Mouse (Mus musculus) lung, adult 2 months (tissue): ENCODE data around the gene Il1b. TPM values are rescaled to one million over a fixed set of nuclear protein-coding genes. Genes with fewer than 3 reads are reported as not detected.

Source experiments
- DNase-seq: peaks from one replicate; pipeline ENCODE4 v3.0.0; 2022
- H3K4me1 ChIP-seq: fragments of 200-500 bp; 2 replicates; pipeline ENCODE4 v1.6.1; 2011; ENCODE audit warnings: low read length; ENCODE audit not compliant: control insufficient read depth, insufficient read depth
- H3K4me3 ChIP-seq: fragments of 200-500 bp; replicated peaks from 2 replicates; pipeline ENCODE3; 2011; ENCODE audit warnings: low read depth, mild to moderate bottlenecking, control low read depth, low read length; ENCODE audit errors: extremely low read depth
- CTCF ChIP-seq: fragments of 200-500 bp; IDR thresholded peaks from 2 replicates; pipeline ENCODE4 v1.5.1; 2011; ENCODE audit warnings: mild to moderate bottlenecking, low read length, control low read depth; ENCODE audit not compliant: insufficient read depth
- POLR2A ChIP-seq: fragments of 200-500 bp; IDR thresholded peaks from 2 replicates; pipeline ENCODE4 v1.6.1; 2011; ENCODE audit warnings: low read depth, mild to moderate bottlenecking, control low read depth, low read length, borderline replicate concordance; ENCODE audit errors: extremely low read depth
- WGBS: fragments of 180-500 bp; shearing (Covaris S2); methylation state at CpG from one replicate; pipeline ENCODE4 v1.1.7; 2018; 5-methylcytosine and 5-hydroxymethylcytosine counted together
- polyA plus RNA-seq: library from polyadenylated mRNA; depleted of rRNA; stranded (reverse); fragments of >200 nt; gene quantifications from 2 replicates; pipeline ENCODE4 v1.2.3, GENCODE M21; 2012

Il1b gene
- polyA plus RNA-seq, 1 experiment, result 7.1 TPM

GRCm38 (mm10) chr2:129373307-129373706, 2.4 kb upstream of the Il1b start:
- no peak for DNase-seq
- H3K4me1 ChIP-seq, result no peaks in the 10 kb centered on the region
- H3K4me3 ChIP-seq, result no peak overlapping the region
- TF ChIP-seq CTCF (no peak), POLR2A (no peak)
- WGBS, result 68% methylated on average over 4 of the region's 4 CpGs

DNA sequence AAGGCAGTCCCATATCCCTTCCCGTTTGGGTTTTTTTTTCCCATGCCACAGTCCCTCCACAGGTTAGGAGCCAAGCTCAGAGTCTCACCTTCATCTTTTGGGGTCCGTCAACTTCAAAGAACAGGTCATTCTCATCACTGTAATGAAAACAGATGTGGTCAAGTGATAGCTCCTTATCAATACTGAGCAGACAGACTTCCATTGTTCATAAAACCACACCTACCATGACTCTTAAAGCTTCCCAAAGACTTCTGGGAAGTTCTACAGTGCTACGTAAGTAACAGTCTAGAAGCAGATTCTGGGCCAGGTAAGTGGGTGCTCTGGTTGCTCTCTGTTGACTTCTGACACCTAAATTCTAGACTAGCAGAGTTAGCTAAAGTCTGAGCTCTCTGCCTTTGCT, 1.3 kb downstream of the Il1b start:
- H3K4me3 ChIP-seq, result no peak overlapping the region
- H3K4me1 ChIP-seq, result no peaks in the 10 kb centered on the region
- TF ChIP-seq CTCF (no peak), POLR2A (no peak)
- 40% methylated on average over 3 of the region's 3 CpGs for WGBS
- no peak for DNase-seq

- no peak overlapping the region for H3K4me3 ChIP-seq
- DNase-seq, result no peak
- no peak for TF ChIP-seq POLR2A
- TF ChIP-seq CTCF, result no peak
- WGBS, result 84% methylated on average over 5 of the region's 5 CpGs
- no peaks in the 10 kb centered on the region for H3K4me1 ChIP-seq
Measured at GRCm38 (mm10) chr2:129368795-129369194, 2.1 kb downstream of the Il1b start.

- H3K4me1 ChIP-seq, result no peaks in the 10 kb centered on the region
- no peak overlapping the region for H3K4me3 ChIP-seq
- TF ChIP-seq POLR2A (no peak), CTCF (no peak)
- WGBS, result 55% methylated on average over 2 of the region's 2 CpGs
- no peak for DNase-seq
Measured at GRCm38 (mm10) chr2:129368106-129368505, 2.8 kb downstream of the Il1b start.

DNA sequence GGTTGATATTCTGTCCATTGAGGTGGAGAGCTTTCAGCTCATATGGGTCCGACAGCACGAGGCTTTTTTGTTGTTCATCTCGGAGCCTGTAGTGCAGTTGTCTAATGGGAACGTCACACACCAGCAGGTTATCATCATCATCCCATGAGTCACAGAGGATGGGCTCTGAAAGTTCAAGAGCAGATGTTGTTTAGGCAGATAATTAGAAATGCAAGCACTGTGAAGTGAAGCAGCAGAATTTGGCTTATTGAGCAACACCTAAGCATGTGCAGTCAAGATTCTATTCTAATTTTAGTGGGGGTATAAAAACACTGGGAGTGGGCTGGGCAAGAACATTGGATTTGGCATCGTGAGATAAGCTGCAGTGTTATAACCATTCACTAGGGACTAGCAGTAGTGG, 3.7 kb downstream of the Il1b start:
- H3K4me1 ChIP-seq, result no peaks in the 10 kb centered on the region
- TF ChIP-seq CTCF, result no peak
- no peak for TF ChIP-seq POLR2A
- no peak for DNase-seq
- WGBS, result 86% methylated on average over 5 of the region's 5 CpGs
- no peak overlapping the region for H3K4me3 ChIP-seq

- DNase-seq, result no peak
- TF ChIP-seq POLR2A, result no peak
- TF ChIP-seq CTCF, result no peak
- peaks cover 9% of the 10 kb centered on the region for H3K4me1 ChIP-seq
- 49% methylated on average over 3 of the region's 3 CpGs for WGBS
- no peak overlapping the region for H3K4me3 ChIP-seq
Measured at GRCm38 (mm10) chr2:129360975-129361560, 9.9 kb downstream of the Il1b start.

GRCm38 (mm10) chr2:129360197-129360596, 10.7 kb downstream of the Il1b start:
- no peak for TF ChIP-seq POLR2A
- no peak for TF ChIP-seq CTCF
- 58% methylated on average over 10 of the region's 10 CpGs for WGBS
- Histone ChIP-seq H3K4me3 (no peak overlapping the region), H3K4me1 (peaks cover 9% of the 10 kb centered on the region)
- no peak for DNase-seq

DNA sequence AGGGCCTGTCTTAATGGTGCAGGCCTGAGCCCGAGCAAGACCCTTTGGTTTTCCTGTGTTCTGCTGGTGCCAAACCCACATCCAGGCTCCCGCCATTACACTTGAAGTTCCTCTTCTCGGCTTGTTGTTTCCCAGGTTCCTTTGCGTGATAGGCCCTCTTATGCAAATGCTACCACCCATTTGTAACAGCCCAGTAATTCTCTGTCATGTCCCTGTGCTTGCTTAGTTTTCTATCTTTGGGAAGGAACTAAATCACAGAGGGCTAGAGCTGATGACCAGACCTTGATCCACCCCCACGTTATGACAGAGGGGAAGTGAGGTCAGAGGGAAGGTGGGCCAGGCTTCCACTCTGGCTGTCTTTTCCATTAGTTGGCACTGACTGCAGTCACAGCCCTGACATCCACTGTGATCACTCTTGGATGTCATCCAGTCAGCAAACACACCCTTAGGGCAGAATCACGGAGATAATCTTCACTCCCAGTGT, 32.8 kb downstream of the Il1b start:
- Histone ChIP-seq H3K4me3 (no peak overlapping the region), H3K4me1 (peaks cover 3% of the 10 kb centered on the region; the same call in 1 of the 2 replicates)
- 52% methylated on average over 6 of the region's 6 CpGs for WGBS
- TF ChIP-seq POLR2A, result no peak
- no peak for TF ChIP-seq CTCF
- DNase-seq, result peak; percentile 19

DNA sequence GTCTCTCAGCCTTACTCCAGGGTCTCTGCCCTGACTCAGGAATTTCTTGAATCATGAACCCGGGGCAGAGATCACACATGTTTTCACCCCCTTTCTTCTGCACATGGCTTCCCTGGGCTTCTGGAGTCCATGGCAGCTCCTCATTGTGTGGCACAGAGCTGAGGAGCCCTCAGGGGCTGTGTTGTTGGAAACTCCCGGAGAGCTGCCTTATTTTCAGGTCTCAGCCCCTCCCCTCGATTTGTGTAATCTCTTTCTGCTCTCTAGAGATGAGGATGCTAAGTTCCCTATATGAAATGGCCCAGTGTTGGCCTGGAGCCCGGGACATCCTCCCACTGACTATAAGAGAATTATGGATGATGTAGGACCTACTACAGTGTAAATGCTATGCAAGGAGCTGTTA, 37.5 kb downstream of the Il1b start:
- H3K4me1 ChIP-seq, result peaks cover 11% of the 10 kb centered on the region
- TF ChIP-seq POLR2A (no peak), CTCF (no peak)
- no peak for DNase-seq
- 58% methylated on average over 4 of the region's 4 CpGs for WGBS
- H3K4me3 ChIP-seq, result no peak overlapping the region

DNA sequence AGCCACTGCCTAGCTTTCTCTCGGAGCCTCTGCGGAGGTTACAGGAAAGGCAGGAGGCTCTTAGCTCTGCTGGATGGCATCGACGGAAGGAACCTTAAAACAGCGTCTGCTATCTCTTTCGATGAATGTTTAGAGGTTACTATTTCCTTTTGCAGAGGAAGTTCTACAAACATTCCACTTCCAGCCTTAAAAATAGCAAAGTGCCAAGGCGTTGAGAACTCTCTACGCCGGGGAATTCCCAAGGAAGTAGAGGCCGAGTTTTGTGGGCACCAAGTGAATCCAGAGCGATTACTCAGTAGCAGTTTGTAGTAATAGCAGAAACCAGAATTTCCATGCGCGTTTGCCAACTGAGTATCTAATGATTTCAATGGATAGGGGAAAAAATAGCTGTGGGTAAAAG, 40.4 kb downstream of the Il1b start:
- Histone ChIP-seq H3K4me1 (peaks cover 8% of the 10 kb centered on the region), H3K4me3 (no peak overlapping the region)
- DNase-seq, result no peak
- peak; percentile 21; the same call in 1 of the 2 replicates for TF ChIP-seq POLR2A
- no peak for TF ChIP-seq CTCF
- WGBS, result 37% methylated on average over 13 of the region's 13 CpGs
